ENCODE assay signal across 11 mouse cellular contexts in genomic region chr7:118842938-118843337, GRCm38 (mm10).
"Had no signal": no experiment of that assay in that cellular context is flagged by ENCODE, and none has a peak within 500 bp of the region (broad histone marks: within the 10 kb centered on the region; RNA-seq: fewer than 3 reads in every experiment).

No protein-coding gene starts in this region.

- H3K4me3 ChIP-seq: left cerebral cortex, adult 2 months; megakaryocyte, embryonic 14.5 days; midbrain, embryonic 15.5 days; neural tube, embryonic 13.5 days had no signal

- DNase-seq: kidney, adult 8-10 months; kidney, postnatal 36 days; lung, embryonic 14.5 days; lung, postnatal 10 days; lung, postnatal 4 days; right cerebral cortex, postnatal 14 days; thymus, postnatal 4 days had no signal

- H3K27ac ChIP-seq: left cerebral cortex, adult 2 months; midbrain, embryonic 15.5 days; neural tube, embryonic 13.5 days had no signal

- H3K4me1 ChIP-seq: midbrain, embryonic 15.5 days had no signal
